Mouse (Mus musculus): ENCODE results near the gene Igf2bp1. TPM values are rescaled to one million over a fixed set of nuclear protein-coding genes. Genes with fewer than 3 reads are reported as not detected.

Gene Igf2bp1
- not detected for total RNA-seq (2023)

GRCm38 (mm10) chr11:96005403-96006271, at the start of gene Igf2bp1:
Igf2bp1 (minus strand) TSS chr11:96005940.

GRCm38 (mm10) chr11:96034596-96035052, 28.9 kb upstream of the Igf2bp1 start, which contains the start of gene Snf8:
Snf8 (plus strand) TSS chr11:96034885.

GRCm38 (mm10) chr11:95914571-95914991, 91.2 kb downstream of the Igf2bp1 start, which contains the start of gene B4galnt2:
B4galnt2 (minus strand) TSS chr11:95914891.

Other genes with a start within 250 kb of the Igf2bp1 start
- gene Phospho1, start 181.4 kb downstream of the Igf2bp1 start, total RNA-seq (2023): 1 to 10 TPM; 2.2 to 5.7 TPM
- gene Gngt2, start 168.7 kb downstream of the Igf2bp1 start, total RNA-seq (2023): 100 to 1,000 TPM; 618 to 647 TPM
- gene Abi3, start 163.5 kb downstream of the Igf2bp1 start, total RNA-seq (2023): 100 to 1,000 TPM; 346 to 374 TPM
- not detected for gene B4galnt2, start 91.0 kb downstream of the Igf2bp1 start, total RNA-seq (2023)
- gene Gip, start 18.6 kb upstream of the Igf2bp1 start, total RNA-seq (2023): not detected
- gene Snf8, start 28.9 kb upstream of the Igf2bp1 start, total RNA-seq (2023): 10 to 100 TPM; 60.6 to 62.0 TPM
- gene Ube2z, start 59.4 kb upstream of the Igf2bp1 start, total RNA-seq (2023): 10 to 100 TPM; 39.0 to 39.5 TPM
- 100 to 1,000 TPM in 1 of 2 experiments, 10 to 100 TPM in 1; 98.9 to 109 TPM for gene Atp5g1, start 69.7 kb upstream of the Igf2bp1 start, total RNA-seq (2023)
- gene Calcoco2, start 106.0 kb upstream of the Igf2bp1 start, total RNA-seq (2023): not detected
- gene Ttll6, start 127.8 kb upstream of the Igf2bp1 start, total RNA-seq (2023): not detected
- not detected for gene Hoxb13, start 188.4 kb upstream of the Igf2bp1 start, total RNA-seq (2023)